Mouse (Mus musculus) CH12F3 (cell line): ENCODE measurements around the gene Man1c1.

Experiments used
- in situ Hi-C: fragments of 300-500 bp; cut with MboI; formaldehyde crosslinking; loops from 2 replicates; pipeline ENCODE4 v1.14.3; 2020; ENCODE audit warnings: low sequenced_read_pairs

Gene Man1c1

DNA sequence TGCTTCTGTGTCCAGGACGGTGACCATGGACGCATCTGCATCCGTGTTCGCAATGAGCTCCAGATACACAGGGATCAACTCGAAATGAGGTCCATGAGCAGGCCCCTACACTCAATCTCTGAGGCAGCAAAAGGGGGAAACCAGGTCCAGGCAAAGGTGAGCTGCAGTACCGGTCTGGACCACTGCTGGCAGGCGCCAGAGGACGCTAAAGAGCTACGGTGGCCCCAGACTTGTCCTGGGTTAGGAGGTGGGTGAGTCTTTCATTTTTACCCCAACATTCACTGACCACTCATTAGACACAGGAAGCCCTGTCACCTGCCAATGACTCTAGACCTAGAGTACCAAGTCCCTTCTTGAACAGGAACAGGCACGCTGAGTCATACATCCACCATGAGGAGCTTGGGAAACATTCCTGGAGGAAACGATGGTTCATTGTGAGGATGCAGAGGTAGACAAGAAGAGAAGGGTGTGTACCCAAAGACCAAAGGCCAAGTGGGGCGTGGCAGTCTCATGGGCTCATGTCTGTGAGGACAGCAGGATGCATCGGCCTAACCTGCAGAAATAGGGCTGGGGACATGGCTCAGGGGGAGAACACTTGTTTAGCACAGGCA, 21.8 kb upstream of the Man1c1 start:
- in situ Hi-C loops, result no loop called here

DNA sequence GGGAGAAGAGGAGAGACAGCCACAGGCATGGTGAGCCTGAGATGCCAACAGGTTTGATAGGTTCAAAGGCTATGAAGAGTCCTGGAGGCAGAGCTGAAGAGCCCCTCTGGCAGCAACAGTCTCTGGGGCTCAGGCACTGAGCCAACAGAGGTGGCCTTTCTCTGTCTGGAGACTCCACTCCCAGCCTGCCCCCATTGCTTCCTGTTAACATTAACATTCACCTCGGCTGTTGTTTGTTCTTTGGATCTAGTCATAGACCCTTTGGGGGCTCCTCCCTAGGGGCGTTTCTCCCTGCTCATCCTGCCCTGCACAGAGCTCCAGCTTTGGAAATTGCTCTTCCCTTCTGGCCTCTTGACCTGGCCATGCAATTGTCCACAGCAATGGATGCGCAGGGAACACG, 20.9 kb upstream of the Man1c1 start:
- in situ Hi-C loops, result no loop called here

DNA sequence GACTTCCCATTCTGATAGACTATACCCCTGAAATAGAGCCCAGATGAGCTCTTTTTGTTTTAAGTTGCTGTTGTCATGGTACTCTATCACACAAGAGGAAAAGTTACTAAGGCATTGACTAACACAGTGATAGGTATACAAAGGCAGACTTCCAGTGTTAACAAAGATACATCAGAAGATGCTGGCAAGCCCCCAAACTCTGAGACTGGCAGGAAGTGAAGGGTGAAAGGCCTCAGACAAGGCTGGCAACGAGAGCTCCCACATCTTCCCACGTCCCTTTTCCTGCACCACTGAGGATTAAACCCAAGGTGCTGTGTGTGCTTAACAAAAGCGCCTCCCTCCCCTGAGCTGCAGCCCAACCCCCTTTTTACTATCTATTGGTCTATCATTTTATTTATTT, 19.2 kb upstream of the Man1c1 start:
- in situ Hi-C loops, result no loop called here

DNA sequence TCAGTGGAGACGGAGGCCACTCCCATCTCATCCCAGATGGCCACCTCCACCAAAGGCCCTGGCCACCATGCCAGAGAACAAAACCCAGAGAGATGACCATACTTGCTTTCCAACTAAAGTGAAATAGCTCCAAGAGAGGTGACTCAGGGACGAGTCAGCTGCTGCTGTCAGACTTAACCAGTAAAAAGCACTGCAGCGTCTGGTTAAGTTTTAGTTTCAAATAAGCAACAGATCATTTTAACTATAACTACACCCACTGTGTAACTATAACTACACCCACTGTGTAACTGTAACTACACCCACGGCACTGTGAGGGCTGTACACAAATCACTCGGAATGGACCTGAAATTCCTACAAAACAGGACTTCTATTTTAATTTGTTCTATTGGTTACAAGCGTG, 17.0 kb upstream of the Man1c1 start:
- in situ Hi-C loops, result no loop called here

DNA sequence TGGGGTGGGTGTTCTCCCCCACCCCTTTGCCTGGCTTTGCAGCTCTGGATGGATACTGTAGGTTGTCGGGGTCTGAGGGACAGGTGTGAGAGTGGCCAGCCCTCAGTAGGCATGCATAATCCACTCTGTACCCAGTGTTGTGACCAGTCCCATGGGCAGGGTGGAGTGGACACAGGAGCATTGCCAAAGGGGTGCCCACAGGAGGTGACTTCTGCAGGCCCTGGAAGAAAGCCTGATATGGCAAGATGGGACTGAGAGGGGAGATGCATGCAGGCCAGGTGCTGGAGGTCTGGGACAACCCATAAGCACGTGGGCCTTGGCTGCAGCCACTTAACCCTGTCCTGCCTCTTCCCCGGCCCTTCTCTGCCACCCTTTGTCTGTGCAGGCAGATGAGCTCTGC, 16.3 kb upstream of the Man1c1 start:
- in situ Hi-C loops, result no loop called here

DNA sequence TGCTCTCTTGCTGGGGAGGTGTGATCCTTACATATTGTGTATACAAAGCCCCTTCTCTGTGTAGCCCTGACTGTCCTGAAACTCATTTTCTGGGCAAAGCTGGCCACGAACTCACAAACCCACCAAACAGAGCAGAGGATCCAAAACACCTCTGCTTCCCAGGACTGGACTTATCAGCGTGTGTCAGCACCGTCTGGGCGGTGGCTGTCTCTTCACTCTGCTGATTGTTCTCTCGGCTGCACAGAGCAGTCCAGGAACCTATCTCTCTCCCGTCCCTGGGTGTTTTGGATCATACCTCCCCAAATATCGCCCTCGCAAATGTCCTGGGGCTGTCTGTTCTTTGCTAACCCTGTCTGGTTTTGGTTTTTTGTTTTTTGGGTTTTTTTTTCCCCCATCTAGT, 15.4 kb upstream of the Man1c1 start:
- in situ Hi-C loops, result no loop called here

DNA sequence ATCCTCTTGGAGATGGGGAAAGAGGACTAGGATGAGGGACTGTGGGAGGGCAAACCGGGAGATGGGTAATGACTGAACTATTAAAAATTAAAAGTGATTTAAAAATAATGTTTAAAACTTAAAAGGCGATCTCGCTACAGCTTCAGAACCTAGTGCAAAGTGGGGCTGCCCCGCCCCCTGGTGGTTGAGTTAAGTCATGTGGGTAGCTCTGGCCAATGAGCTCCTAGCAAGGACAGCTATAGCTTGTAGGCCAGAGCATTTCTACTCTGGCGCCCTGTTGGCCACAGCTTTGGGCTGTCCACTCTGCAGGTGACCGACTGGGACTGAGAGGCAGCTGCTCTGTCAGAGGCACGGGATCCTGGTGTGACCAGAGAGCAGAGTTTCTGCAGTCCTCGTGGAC, 9.8 kb upstream of the Man1c1 start:
- in situ Hi-C loops, result loop anchor here (5.0 kb wide), 1 partner anchor 172 kb away; no protein-coding TSS in a partner anchor

DNA sequence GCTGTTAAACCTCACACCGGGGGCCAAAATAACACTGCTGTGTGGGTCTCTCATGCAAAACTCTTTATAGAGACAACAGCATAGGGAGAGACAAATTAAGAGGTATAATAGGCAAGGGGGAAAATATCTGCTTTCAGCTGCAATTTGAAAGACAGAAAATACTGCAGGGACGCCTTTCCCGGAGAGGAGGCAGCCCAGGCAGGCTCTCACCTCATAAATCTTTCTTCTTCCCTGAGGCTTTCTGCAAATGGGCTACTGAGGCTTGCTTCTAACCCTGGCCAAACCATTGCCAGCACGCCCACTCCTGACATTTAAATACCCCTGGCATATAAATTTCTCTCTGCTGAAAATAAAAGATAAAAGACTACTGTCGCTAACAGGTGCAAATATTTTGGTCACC, 1.2 kb upstream of the Man1c1 start:
- in situ Hi-C loops, result no loop called here

DNA sequence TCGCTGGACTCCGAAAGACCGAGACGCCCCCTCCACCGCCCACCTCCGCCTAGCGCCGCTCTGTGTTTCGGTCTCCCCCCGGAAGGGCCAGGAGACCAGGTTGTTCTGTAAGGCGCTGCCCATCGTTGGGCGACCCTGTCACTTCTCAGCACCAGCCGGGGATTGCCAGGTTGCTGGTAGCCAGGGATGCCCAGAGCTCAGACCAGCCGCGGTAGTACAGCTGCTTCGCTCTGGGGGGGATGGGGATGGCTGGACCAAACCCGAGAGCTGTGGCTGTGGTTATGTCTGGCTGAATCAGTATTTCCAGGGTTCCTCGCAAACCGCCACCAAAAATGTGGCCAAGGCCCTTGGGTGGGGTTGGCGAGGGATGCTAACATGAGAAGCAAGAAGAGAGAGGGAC, 500 bp upstream of the Man1c1 start:
- in situ Hi-C loops, result no loop called here

DNA sequence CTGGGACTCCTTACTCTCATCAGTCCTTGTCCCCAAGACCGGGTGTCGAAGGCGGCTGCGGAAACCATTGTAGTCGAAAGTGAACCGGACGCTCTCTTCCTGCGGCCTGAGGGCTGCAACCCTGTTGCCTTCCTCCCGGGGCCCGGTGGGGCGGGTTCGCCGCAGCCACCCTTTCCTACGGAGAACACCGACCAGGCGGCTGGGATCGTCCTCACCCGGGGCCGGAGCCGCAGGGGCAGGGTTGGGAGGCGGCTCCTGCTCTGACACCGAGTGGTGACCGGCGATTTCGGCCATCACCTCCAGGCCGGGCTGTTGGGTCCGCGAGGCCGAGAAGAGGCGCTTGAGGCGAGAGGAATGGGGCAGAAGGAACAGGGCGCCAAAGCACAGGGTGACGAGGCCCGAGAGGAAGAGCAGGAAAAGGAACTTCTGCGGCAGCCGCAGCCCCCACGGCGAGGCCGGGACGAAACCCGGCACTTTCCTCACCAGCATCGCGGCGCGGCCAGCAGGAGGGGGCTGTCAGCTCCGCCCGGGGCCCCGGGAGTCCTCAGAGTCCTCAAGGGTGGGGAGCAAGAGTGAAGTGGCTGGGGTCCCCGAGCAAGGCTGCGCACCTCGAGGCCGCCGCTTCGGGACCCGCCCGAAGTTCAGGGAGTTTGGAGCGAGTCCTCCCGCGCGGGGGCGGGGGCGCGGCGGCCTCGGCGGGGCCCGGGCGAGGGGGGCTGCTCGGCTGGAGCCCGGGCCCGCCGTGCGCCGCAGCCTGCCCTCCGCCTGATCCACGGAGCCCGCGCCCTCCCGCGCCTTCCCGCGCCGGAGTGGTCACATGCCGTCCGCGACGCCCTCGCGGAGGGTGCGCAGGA, 882 bp downstream of the Man1c1 start:
- in situ Hi-C loops, result no loop called here

DNA sequence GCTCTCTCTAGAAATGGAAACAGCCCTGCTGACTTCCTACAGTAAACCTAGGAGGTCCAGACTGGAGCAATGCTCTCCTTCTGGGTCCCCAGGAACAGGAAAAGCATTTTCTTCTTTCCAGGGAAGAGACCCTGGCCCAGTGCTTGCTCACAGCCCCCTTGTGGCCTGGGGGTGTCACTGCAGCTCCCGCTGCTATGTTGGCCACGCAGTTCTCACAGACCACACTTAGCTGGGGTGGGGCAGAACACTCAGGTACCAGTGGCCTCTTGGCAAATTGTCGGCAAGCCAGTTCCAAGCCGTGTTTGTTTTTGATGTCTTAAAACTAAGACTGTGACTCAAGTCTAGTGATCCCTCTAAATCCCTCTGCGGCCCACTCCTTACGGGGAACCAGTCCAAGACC, 2.2 kb downstream of the Man1c1 start:
- in situ Hi-C loops, result no loop called here

DNA sequence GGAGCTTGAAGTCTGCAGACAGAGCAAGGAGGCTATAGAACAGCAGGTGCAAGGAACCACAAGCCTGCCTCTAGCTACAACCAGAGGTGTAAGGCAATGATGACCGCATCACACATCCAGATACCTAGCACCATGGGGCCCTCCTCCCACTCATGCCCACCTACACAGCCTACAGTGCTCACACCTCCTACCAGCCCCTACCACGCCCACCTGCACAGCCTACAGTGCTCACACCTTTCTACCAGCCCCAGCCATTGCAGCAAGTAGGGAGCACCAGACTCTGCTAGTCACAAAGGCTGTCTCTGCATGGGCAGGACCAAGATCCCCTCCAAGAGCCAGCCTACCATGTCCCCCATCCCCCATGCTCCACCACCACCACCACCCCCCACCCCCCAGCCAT, 3.2 kb downstream of the Man1c1 start:
- in situ Hi-C loops, result no loop called here

DNA sequence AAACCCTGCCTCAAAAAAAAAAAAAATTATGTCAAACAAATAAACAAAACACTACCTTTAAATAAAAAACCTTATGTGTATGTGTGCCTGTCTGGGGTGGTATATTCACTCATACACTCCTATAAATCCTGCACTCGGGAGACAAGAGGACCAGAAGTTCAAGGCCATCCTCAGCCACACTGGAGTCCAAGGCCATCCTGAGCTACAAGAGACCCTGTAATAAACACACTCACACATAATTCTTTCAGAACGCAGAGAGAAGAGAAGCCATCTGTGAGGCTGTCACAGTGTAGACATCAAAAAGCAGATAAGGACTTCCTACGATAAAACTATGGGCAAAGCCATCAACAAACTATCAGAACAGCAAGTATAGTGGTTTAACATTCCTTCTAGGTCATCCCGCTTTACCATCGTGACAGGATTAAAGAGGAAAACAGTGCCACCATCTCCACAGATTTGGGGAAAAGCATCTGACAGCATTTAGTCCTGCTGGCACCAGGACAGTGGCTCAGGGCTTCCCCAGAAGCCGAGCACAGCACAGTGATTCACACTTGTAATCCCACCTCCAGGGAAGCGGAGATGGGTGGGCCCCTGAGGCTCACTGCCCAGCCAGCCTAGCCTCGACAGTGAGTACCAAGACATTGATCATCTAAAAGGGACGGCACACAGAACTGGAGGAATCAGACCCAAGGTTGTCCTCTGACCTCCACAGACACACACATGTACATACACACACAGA, 10.7 kb downstream of the Man1c1 start:
- in situ Hi-C loops, result no loop called here

DNA sequence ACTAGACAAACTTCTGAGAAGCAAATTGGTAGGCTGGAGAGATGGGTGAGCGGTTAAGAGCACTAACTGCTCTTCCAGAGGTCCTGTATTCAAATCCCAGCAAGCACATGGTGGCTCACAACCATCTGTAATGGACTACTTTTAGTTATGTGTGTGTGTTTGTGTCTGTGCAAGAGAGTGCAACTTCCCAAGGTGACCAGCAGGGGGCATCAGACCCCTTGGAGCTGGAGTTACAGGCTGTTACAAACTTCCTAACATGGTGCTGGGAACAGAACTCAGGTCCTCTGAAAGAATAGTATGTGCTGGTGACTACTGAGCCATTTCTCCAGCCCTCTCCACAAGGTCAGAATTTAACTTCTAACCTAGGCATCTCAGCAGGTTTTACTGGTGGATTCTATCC, 11.7 kb downstream of the Man1c1 start:
- in situ Hi-C loops, result no loop called here

DNA sequence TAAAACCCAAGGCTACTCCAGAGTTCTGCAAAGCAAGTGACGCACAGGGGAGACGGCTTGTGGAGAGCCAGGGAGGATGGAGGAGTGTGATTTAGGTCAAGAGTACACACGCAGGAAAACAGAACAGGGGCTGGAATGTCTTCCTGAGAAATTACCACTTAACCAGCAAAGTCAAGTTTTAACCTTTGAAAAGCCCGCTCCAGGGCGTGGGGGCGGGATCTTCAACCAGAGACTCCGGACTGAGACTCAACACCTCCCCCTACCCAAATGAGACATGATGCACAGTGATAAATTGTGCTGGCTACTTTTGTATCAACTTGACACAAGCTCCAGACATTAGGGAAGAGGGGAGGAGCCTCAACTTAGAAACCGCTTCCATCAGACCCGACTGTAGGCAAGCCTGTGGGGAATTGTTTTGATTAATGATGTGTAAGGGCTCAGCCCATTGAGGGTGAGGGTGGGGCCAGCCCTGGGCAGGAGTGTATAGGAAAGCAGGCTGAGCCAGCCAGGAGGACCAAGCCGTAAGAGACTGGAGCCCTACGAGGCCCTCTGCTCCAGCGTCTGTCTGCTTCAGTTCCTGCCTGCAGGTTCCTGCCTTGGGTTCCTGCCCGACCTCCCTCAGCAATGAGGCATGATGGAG, 17.9 kb downstream of the Man1c1 start:
- in situ Hi-C loops, result no loop called here

DNA sequence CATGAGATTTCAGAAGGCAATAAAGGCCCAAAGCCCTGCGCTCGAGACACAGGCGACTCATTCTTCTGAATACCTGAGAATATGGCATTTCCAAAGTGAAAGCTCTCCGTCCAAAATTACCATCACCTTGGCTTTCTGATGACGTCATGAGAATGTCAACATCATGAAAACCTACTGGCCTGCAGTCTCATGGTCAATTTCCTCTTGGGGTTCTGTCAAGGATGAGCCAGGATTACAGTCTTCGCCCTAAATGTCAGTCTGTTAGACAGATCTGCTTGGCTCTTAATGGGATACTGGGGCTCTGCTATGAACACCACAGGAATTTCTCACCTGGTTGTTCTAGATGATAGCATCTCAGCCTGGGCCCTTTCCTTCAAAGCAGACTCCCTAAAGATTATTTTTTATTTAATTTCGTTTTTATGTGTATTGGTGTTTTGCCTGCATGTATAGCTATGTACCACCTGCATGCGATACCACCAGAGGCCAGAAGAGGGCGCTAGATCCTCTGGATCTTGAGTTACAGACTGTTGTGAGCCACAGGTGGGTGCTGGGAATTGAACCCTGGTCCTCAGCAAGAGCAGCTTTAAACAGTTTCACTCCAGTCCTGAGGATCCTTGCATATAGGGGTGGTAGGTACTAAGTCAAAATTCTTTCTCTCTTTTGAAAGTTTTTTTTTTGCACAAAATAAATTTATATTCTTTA, 19.3 kb downstream of the Man1c1 start:
- in situ Hi-C loops, result no loop called here

DNA sequence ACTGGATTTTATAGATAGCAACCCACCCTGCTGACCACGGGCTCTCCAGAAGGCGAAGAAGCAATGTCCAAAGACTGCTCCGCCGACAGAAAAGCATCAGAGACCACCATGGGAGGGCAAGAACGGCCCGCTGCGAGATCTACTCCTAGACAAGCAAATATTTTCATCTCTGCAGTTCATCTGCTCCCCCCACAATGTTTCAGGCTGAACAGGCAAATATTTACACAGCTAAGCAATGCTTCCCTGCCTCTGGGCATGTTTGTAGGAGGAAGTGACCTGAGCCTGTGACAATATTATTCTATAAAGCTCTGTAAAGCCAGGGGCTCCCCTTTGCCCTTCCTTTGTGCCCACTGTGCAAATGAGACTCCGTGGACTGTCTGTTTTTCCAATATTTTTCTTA, 20.2 kb downstream of the Man1c1 start:
- in situ Hi-C loops, result no loop called here

DNA sequence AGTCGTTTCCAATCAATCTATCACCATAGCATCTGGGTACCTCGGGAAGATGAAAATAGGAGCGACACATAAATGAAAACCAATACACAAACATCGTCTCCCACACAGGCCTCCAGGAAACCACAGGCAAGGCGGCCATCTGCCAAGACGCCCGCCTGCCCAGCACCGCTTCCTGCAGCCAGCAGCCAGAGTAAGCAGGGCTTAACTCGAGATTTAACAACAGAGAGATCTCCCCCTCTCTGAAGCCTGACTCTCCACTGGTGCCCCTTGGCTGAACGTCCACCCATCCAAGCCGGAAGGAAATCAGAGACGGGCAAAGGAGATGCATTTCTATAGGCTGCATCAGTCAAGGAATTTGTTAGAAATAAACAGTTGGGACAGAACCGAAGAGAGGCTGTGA, 21.1 kb downstream of the Man1c1 start:
- in situ Hi-C loops, result no loop called here

DNA sequence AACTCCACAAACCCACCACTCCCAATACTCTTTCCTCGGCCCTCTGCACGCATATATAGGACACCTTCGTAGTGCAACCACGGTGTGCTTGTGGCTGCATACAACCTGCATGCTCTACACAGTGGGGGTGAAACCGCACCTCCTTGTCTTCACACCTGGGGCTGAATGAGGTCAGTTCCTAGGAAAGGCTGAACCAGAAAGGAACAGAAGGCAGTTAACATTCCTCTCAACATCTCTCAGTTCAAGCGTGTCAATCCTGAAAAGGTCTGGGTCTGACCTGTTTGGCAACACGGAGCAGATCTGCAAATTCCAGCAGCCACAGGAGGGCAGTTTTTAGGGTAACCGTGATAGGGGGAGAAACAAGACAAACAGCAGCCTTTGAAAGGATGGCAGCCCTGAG, 21.7 kb downstream of the Man1c1 start:
- in situ Hi-C loops, result no loop called here

DNA sequence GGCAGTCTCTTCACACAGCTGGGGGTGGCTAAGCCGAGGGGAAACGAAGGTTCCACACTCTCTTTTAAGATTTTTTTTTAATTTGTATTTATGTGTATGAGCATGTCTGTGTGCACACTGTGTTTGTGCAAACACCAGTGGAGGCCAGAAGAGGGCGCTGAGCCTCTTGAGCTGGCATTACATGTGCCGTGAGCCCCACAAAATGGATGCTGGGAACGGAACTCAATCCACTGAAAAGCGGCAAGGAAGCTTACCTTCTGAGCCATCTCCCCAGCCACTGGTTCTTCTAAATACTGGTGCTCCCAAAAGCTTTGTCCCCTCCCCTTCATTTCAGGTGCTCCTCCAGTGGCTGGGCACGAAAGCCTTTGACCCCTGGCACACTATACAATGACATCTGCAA, 22.3 kb downstream of the Man1c1 start:
- in situ Hi-C loops, result no loop called here
